Mouse (Mus musculus): ENCODE data around the gene Lingo2.
"Not testable (repeated sequence)": the region's sequence is repeated elsewhere in the genome, so short reads cannot be mapped to it uniquely, and the experiment has no call there.

Lingo2 gene

DNA sequence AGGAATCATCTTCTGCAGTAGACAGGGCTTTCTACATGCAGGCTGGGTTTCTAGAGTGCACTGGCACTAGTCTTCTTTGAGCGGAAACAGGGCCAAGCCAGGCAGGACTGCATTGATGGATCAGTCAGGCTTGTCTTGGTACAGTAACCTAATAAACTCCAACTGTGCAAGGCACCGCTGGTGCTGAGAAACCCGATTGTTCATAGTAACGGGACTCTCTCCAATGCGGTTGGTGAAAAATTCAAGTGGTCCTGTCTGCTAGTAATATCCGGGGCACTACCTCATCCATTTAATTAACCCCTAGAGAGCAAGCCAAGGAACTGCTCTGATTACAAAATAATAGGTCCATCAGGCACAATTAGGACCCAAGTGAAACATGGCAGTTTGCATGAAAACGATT lies 1106.4 kb downstream of the Lingo2 start:
- DNase-seq (ENCODE audit: inconsistent ontology term), result peak; percentile 83

DNA sequence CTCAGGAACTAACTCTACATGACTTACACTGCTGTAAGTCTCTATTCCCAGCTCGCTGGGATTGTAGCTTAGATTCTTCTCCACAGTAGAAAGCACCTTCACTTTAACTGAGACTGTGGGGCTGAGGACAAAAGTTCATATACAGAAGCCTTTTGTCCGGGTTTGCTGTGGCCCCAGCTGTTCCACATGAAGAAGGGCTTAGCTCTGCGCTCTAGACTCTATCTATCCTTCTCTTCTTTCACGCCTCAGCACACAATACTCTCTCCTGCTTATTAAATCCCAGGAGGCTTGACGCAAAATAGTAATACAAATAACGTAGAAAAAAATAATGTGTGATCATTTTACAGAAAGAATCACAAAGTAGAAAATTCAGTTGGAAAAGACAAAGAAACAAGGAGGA lies 1107.0 kb downstream of the Lingo2 start:
- DNase-seq (ENCODE audit: inconsistent ontology term), result peak; percentile 11

GRCm38 (mm10) chr4:35823322-35823870 lies 1128.2 kb downstream of the Lingo2 start:
- DNase-seq (ENCODE audit: inconsistent ontology term), result no peak

DNA sequence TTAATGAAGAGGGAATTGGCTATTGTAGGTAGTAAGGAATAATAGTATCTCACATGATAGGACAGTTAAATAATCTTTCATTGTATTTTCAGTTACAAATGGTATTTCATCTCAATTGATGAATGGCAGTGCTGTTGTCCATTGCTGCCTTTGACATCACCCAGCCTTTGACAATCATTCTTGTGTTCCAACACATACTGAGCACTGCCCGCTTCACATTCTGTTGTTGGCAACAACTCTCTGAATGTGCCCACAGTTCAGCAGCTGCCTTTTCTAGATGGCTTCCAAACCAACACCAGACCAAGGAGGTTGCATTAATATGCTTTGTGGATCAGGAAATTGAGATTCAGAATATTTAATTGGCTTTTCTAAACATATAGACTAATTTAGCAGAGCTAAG lies 1130.8 kb downstream of the Lingo2 start:
- no peak for DNase-seq (ENCODE audit: inconsistent ontology term)

- no peak for DNase-seq (ENCODE audit: inconsistent ontology term)
Measured at GRCm38 (mm10) chr4:35814698-35815097, 1136.8 kb downstream of the Lingo2 start.

DNA sequence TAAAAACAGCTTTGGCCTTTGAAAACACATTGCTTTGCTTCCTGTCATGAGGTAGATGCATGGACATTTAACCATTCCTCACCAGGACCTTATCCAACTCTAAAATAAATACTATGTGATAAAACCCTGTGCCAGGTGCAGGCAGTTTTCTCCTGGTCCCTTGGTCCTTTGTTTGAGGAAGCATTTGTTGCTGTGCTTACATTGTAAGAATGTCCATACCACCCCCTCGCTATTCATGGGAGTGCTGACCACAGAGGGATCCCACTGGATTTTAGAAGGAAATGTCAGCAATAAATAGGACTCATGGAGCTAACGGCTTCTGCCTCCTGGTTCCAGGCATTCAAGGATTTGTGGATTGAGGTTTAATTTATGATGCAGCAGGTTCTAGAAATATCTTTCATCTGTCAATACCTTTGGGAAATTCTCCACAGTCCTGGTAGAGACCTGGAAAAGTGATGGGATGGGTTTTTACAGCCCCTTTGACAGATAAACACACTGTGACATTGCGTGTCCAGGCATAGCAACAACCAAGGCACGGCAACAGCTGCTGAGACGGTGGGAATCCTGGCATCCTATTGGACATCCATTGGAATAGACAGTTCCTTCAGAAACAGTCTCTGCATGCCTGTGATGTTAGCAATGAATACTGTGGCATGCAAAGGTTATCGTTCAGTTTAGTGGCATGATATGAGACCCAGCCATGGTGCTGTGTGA lies 1143.9 kb downstream of the Lingo2 start:
- peak; percentile 19 for DNase-seq (ENCODE audit: inconsistent ontology term)

DNA sequence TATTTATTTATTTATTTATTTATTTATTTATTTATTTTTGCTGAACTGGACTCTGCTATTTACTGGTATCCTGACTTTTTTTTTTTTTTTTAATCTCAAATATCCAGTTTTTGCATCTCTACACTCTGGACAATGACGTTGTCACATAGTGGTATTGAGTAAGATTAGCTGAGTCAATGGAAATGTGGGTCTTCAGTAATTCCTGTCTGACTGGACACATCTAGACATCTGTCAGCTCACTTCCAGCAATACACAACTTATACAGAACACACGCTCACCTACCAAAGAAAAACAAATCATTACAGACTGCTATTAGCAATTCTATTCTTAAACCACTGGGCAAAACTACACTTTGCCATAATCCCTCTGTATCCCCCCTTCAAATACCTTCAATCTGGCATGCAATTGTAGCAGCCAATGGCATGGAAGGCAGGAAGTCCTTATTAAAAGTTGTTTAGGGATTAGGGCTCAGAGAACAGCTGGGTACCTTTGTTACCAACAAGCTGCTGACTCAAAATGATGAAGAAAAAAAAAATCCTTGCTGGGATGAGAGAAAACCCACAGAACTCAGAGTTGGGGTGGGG lies 1144.6 kb downstream of the Lingo2 start:
- no peak for DNase-seq (ENCODE audit: inconsistent ontology term)

GRCm38 (mm10) chr4:35784255-35784921 lies 1167.2 kb downstream of the Lingo2 start:
- no peak for DNase-seq (ENCODE audit: inconsistent ontology term)

DNA sequence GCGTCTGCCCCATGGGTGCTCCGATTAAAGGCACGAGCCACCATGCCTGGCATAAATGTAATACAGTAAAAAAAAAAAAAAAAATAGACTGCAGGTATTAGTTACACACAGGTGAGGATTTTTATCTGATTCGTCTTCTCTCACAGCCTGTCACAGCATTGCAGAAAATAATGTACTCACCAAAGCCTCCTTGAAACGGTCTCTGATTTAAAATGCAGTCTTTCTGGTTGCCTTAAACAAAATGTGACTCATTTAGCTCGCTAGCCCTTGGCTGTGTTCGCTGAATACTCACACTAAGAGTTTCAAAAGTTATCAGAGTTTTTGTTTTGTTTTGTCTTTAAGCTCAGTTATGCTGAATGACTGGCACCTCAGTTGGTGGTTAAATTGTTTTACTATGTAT lies 1180.7 kb downstream of the Lingo2 start:
- DNase-seq (ENCODE audit: inconsistent ontology term), result peak; percentile 12

DNA sequence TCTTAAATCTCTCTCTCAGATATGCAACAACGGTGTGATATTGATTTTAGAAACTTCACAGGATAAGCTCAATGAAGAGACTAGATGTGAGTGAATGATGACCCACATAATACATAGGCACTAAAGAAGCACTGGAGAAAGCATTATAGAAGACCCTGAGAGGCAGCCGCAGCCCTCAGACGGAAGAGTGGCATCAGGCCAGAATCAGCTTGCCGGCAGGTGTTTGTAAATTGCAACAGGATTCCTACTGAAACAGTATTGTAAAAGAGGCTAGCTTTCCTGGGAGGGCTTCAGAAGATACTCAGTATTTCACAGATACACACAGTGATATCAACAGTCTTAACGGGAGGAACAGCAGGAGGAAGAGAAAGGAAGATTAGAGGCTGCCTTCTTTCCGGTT lies 1184.6 kb downstream of the Lingo2 start:
- no peak for DNase-seq (ENCODE audit: inconsistent ontology term)

DNA sequence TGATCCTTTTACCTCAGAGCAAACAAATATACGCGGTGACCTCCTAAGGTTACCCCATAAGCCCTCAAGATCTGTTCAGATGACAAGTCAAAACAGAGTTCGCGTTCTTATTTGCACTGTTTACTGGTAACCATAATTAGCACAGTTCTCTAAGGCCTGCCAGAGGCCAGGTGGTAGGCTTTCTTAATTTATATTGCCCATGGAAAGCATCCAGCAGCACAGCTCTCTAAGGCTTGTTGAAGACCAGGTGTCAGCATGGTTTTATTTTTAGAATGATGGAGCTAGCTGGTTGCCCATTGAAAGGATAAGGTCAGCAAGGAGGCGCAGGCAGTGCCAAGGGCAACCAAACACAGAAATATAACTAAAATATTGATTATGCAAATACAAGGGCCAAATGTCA lies 1190.4 kb downstream of the Lingo2 start:
- DNase-seq (ENCODE audit: inconsistent ontology term), result no peak

- no peak for DNase-seq (ENCODE audit: inconsistent ontology term)
Measured at GRCm38 (mm10) chr4:35752121-35752860, 1199.3 kb downstream of the Lingo2 start.

- DNase-seq (ENCODE audit: inconsistent ontology term), result no peak
Measured at GRCm38 (mm10) chr4:35746693-35747092, 1204.9 kb downstream of the Lingo2 start.

GRCm38 (mm10) chr4:35724774-35725173 lies 1226.8 kb downstream of the Lingo2 start:
- no peak for DNase-seq (ENCODE audit: inconsistent ontology term)

GRCm38 (mm10) chr4:35704126-35704525 lies 1247.4 kb downstream of the Lingo2 start:
- no peak for DNase-seq (ENCODE audit: inconsistent ontology term)

DNA sequence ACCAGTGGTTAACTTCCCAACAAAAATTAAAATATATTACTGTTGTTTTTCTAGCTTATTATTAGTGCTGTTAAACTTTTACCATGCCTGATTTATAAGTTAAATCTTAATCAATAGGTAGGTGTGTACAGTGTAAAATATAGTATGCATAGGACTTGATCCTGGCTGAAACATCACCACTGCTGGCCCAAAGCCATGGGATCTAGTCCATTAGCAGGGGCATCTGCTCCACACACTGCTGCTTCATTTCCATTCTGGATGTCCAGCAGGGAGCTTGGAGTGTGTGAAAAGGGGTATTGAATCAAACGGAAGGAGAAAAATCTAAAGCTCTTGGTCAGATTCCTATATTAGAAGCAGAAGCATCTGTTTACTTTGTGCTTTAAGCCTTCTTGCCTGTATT lies 1248.9 kb downstream of the Lingo2 start:
- no peak for DNase-seq (ENCODE audit: inconsistent ontology term)

GRCm38 (mm10) chr4:35695137-35695522 lies 1256.4 kb downstream of the Lingo2 start:
- no peak for DNase-seq (ENCODE audit: inconsistent ontology term)

DNA sequence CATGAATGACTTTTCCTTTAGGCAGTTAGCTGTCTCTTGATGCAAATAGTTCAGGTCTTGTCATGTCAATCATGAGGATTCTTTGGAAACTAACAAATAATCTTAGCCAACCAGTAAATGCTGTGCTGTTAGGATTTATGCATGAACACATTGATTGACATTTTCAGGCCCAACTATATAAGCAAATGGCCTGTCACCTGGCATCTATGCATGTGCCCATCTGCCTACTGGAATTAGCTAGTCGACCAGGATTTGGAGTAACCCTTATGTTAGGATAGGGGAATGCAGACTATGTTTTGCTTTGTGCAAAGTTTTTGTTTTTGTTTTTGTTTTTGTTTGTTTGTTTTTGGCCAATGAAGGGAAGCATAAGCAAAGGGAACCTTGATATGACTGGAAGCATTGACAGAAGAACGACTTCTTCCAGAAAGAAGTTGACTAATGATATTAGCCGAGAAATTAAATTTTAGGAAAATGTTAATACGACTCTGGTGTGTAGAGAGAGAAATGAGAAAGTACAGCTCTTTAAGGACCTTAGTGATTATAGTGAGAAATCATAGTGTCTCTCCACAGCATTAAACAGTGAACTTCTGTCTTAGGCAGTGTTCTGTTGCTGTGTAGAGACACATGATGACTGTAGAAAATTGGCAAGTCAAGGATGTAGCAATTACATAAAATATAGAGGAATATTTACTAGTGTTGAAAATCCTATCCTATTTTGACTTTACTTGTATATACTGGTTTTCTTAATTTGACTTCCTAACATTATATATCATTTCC lies 1257.0 kb downstream of the Lingo2 start:
- DNase-seq (ENCODE audit: inconsistent ontology term), result no peak

DNA sequence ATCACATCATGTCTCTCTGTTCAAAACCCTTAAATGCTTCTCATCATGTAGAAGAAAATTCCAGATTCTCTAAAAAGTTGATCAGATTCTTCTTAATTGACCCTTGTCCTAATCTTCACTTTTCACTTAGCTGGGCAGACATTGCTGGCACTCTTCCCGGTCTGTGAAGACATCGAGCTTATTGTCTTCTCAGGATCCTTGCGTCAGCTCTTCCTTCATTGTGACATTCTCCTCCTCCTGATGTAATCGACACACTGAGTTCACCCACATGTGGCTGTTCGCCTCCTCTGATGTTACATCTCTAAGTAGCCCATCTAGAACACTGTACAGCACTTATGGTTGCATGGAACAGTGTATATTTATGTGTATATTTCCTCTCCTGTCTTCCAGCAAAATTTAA lies 1261.0 kb downstream of the Lingo2 start:
- DNase-seq (ENCODE audit: inconsistent ontology term), result peak; percentile 30

DNA sequence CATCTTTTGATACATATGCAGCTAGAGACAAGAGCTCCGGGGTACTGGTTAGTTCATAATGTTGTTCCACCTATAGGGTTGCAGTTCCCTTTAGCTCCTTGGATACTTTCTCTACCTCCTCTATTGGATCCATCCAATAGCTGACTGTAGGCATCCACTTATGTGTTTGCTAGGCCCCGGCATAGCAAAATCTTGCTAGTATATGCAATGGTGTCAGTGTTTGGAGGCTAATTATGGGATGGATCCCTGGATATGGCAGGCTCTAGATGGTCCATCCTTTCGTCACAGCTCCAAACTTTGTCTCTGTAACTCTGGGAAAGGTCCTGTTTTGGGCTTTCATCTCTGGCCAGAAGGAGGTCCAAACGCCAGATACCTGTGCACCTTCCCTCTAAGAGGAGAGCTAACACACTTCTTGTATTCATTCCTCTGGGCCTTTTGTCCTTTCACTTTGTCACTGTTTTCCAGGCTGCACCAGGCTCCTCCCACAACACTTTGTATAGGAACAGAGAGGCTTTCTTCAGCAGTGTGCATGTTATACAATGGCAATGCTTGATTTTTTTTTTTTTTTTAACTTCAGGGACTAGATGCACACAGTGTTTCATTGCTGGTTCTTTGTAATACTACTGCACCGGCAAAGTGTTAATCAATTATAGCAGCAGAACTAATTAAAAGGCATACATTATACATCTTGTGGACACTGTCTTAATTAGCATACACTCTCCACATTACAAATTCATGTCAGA lies 1262.9 kb downstream of the Lingo2 start:
- DNase-seq (ENCODE audit: inconsistent ontology term), result not testable (repeated sequence)

Data from Muller cell, postnatal 12 days (primary cell).